In genomic region chr1:50770211-50770610, GRCm38 (mm10) we compare ENCODE assay signal across 27 mouse cellular contexts.
DNase-seq lines count a peak whose midpoint lies in the region; ATAC-seq and TF ChIP-seq lines count a peak whose summit lies in the region.
"Had no signal": no experiment of that assay in that cellular context is flagged by ENCODE, and none has a peak within 500 bp of the region (broad histone marks: within the 10 kb centered on the region; RNA-seq: fewer than 3 reads in every experiment).

No protein-coding gene starts in this region.

- H3K27ac ChIP-seq in forebrain, postnatal 0 days (ENCODE audit: low read depth, low read length) = no peak overlapping the region
- no peak overlapping the region for H3K27ac ChIP-seq in forebrain, embryonic 12.5 days
- H3K27ac ChIP-seq in kidney, adult 2 months (ENCODE audit: insufficient read depth, low read depth, low read length) = no peak overlapping the region
- H3K27ac ChIP-seq: embryonic facial prominence, embryonic 15.5 days; heart, adult 2 months; heart, embryonic 13.5 days; hindbrain, embryonic 12.5 days; kidney, postnatal 0 days; limb, embryonic 15.5 days; liver, embryonic 14.5 days; midbrain, embryonic 15.5 days had no signal

- H3K9ac ChIP-seq in forebrain, postnatal 0 days = no peak overlapping the region
- H3K9ac ChIP-seq in forebrain, embryonic 12.5 days = no peak overlapping the region
- H3K9ac ChIP-seq: embryonic facial prominence, embryonic 15.5 days; heart, embryonic 13.5 days; hindbrain, embryonic 12.5 days; limb, embryonic 15.5 days; liver, embryonic 14.5 days; lung, embryonic 14.5 days; midbrain, embryonic 15.5 days had no signal

- peak; percentile 1 for DNase-seq in cerebellum, adult 9-10 months
- no peak for DNase-seq in cerebellum, adult 11-12 months
- no peak for DNase-seq in forebrain, postnatal 0 days
- peak; percentile 3 to 10 for DNase-seq in left cerebral cortex, adult 9 months (ENCODE audit: low spot score in 2 of 2)
- no peak for DNase-seq in left cerebral cortex, postnatal 10 days (ENCODE audit: extremely low spot score in 1 of 2, low spot score in 2 of 2)
- DNase-seq in heart, adult 18-20 months = no peak
- no peak for DNase-seq in kidney, adult 2 months
- DNase-seq: adrenal gland, postnatal 14 days; cerebellum, postnatal 10 days; gastrocnemius, postnatal 25 days; heart, adult 2 months; kidney, adult 18-20 months; layer of hippocampus, postnatal 36 days; left cerebral cortex, postnatal 4 days; lung, embryonic 14.5 days; thymus, adult 2 months; thymus, postnatal 4 days had no signal

- no peaks in the 10 kb centered on the region for H3K36me3 ChIP-seq in forebrain, postnatal 0 days (ENCODE audit: insufficient read depth)
- H3K36me3 ChIP-seq in forebrain, embryonic 12.5 days (replicated peaks) = no peaks in the 10 kb centered on the region
- no peaks in the 10 kb centered on the region for H3K36me3 ChIP-seq in kidney, adult 2 months (ENCODE audit: control insufficient read depth, insufficient read depth, low read length)
- H3K36me3 ChIP-seq: embryonic facial prominence, embryonic 15.5 days; heart, embryonic 13.5 days; hindbrain, embryonic 12.5 days; limb, embryonic 15.5 days; midbrain, embryonic 15.5 days had no signal

- H3K9me3 ChIP-seq in forebrain, postnatal 0 days (ENCODE audit: low read length) = no peaks in the 10 kb centered on the region
- H3K9me3 ChIP-seq in forebrain, embryonic 12.5 days = no peaks in the 10 kb centered on the region
- H3K9me3 ChIP-seq: embryonic facial prominence, embryonic 15.5 days; heart, embryonic 13.5 days; hindbrain, embryonic 12.5 days; limb, embryonic 15.5 days; midbrain, embryonic 15.5 days had no signal

- peak; percentile 32 for ATAC-seq in forebrain, postnatal 0 days
- ATAC-seq in forebrain, embryonic 12.5 days (ENCODE audit: low FRiP score) = no peak; the same call in 1 of the 2 replicates
- ATAC-seq: inflammation-experienced regulatory T-cells, adult 6 months; midbrain, embryonic 15.5 days had no signal

- H3K27me3 ChIP-seq in forebrain, postnatal 0 days (ENCODE audit: insufficient read depth, low read length) = no peaks in the 10 kb centered on the region
- no peaks in the 10 kb centered on the region for H3K27me3 ChIP-seq in forebrain, embryonic 12.5 days
- H3K27me3 ChIP-seq in kidney, adult 2 months (replicated peaks; ENCODE audit: control insufficient read depth, insufficient read depth, low read length) = no peaks in the 10 kb centered on the region
- H3K27me3 ChIP-seq: embryonic facial prominence, embryonic 15.5 days; heart, embryonic 13.5 days; hindbrain, embryonic 12.5 days; limb, embryonic 15.5 days; midbrain, embryonic 15.5 days had no signal

- TF ChIP-seq POLR2A in kidney, adult 2 months (IDR thresholded peaks at IDR 0.05; ENCODE audit: low read depth, low read length) = no peak

- H3K4me2 ChIP-seq in forebrain, postnatal 0 days (ENCODE audit: low read depth) = no peak overlapping the region
- no peak overlapping the region for H3K4me2 ChIP-seq in forebrain, embryonic 12.5 days
- H3K4me2 ChIP-seq: embryonic facial prominence, embryonic 15.5 days; heart, embryonic 13.5 days; hindbrain, embryonic 12.5 days; limb, embryonic 15.5 days; lung, embryonic 14.5 days; midbrain, embryonic 15.5 days had no signal

- H3K4me3 ChIP-seq in forebrain, postnatal 0 days (ENCODE audit: low read depth, low read length) = no peak overlapping the region
- H3K4me3 ChIP-seq in forebrain, embryonic 12.5 days (replicated peaks) = no peak overlapping the region
- H3K4me3 ChIP-seq in kidney, adult 2 months (ENCODE audit: insufficient read depth, low read depth, low read length) = no peak overlapping the region
- H3K4me3 ChIP-seq: embryonic facial prominence, embryonic 15.5 days; heart, adult 2 months; heart, embryonic 13.5 days; hindbrain, embryonic 12.5 days; limb, embryonic 15.5 days; midbrain, embryonic 15.5 days; myocyte had no signal

- H3K4me1 ChIP-seq in forebrain, postnatal 0 days (ENCODE audit: insufficient read depth) = no peaks in the 10 kb centered on the region
- H3K4me1 ChIP-seq in forebrain, embryonic 12.5 days = no peaks in the 10 kb centered on the region
- H3K4me1 ChIP-seq in kidney, adult 2 months (ENCODE audit: control insufficient read depth, insufficient read depth, low read length) = no peaks in the 10 kb centered on the region
- H3K4me1 ChIP-seq: embryonic facial prominence, embryonic 15.5 days; heart, embryonic 13.5 days; hindbrain, embryonic 12.5 days; limb, embryonic 15.5 days; midbrain, embryonic 15.5 days had no signal

- intact Hi-C loops in left cerebral cortex, postnatal 10 days (cut with DNase I) = no loop called here

- TF ChIP-seq CTCF in forebrain, postnatal 0 days (IDR thresholded peaks at IDR 0.05; ENCODE audit: low read depth) = no peak
- no peak for TF ChIP-seq CTCF in kidney, adult 2 months (conservative IDR thresholded peaks at IDR 0.05; ENCODE audit: insufficient read depth, insufficient read length, low read depth, low read length)

Comparison
In these comparisons a context has a peak if more than half of its experiments do, and no peak if none do; other contexts are left out.
1. DNase-seq: peak in cerebellum, adult 9-10 months (single experiment) and left cerebral cortex, adult 9 months (2 of 2); none in cerebellum, adult 11-12 months (single experiment), forebrain, postnatal 0 days (single experiment), left cerebral cortex, postnatal 10 days (0 of 2), heart, adult 18-20 months (0 of 2) and kidney, adult 2 months (single experiment).